Mouse (Mus musculus) stomach, embryonic 16.5 days (tissue): Measurements from ENCODE around the gene Mbnl2. TPM values are rescaled to one million over a fixed set of nuclear protein-coding genes. Genes with fewer than 3 reads are reported as not detected.

Experiments used
- ATAC-seq: fragments of 200-750 bp; cut with Nextera tagmentation; 2 replicates; pipeline ENCODE4 v1.8.0; 2017; ENCODE audit warnings: moderate number of reproducible peaks, moderate TSS enrichment; ENCODE audit not compliant: insufficient read depth, low FRiP score
- H3K27ac ChIP-seq: fragments of 300-500 bp; sonication (generic); 2 replicates; pipeline ENCODE4 v1.5.1; 2014; ENCODE audit warnings: low read length
- H3K27me3 ChIP-seq: fragments of 300-500 bp; sonication (generic); 2 replicates; pipeline ENCODE4 v1.6.1; 2014; ENCODE audit warnings: low read length, control low read depth, mixed read lengths; ENCODE audit not compliant: control insufficient read depth, insufficient read depth
- H3K36me3 ChIP-seq: fragments of 300-500 bp; sonication (generic); 2 replicates; pipeline ENCODE4 v1.6.1; 2014; ENCODE audit warnings: low read length; ENCODE audit not compliant: control insufficient read depth, insufficient read depth
- H3K4me1 ChIP-seq: fragments of 300-500 bp; sonication (generic); 2 replicates; pipeline ENCODE4 v1.6.1; 2014; ENCODE audit warnings: low read length, control low read depth, mixed read lengths; ENCODE audit not compliant: control insufficient read depth, insufficient read depth
- H3K4me2 ChIP-seq: fragments of 300-500 bp; sonication (generic); 2 replicates; pipeline ENCODE4 v1.6.1; 2014; ENCODE audit warnings: low read depth, low read length, mixed read lengths
- H3K4me3 ChIP-seq: fragments of 300-500 bp; sonication (generic); replicated peaks from 2 replicates; pipeline ENCODE4 v1.5.1; 2014; ENCODE audit warnings: mild to moderate bottlenecking, low read length
- H3K9ac ChIP-seq: fragments of 300-500 bp; sonication (generic); 2 replicates; pipeline ENCODE4 v1.6.1; 2014; ENCODE audit warnings: low read length
- H3K9me3 ChIP-seq: fragments of 300-500 bp; sonication (generic); replicated peaks from 2 replicates; pipeline ENCODE4 v1.6.1; 2016; ENCODE audit warnings: low read length, control low read depth; ENCODE audit not compliant: control insufficient read depth
- WGBS: fragments of 180-500 bp; shearing (Covaris S2); extraction: QIAGEN DNeasy Blood & Tissue Kit; methylation state at CpG from one replicate; pipeline ENCODE4 v1.1.7; 2014; 5-methylcytosine and 5-hydroxymethylcytosine counted together
- polyA plus RNA-seq: library from polyadenylated mRNA; unstranded; fragments of >200 nt; fragmentation: Nextera tagmentation; extraction: Ambion mirVana; gene quantifications from 2 replicates; pipeline ENCODE4 v1.2.1, GENCODE M21; 2015

Mbnl2 gene
- polyA plus RNA-seq, 1 experiment from 2014 or later: 131 TPM

DNA sequence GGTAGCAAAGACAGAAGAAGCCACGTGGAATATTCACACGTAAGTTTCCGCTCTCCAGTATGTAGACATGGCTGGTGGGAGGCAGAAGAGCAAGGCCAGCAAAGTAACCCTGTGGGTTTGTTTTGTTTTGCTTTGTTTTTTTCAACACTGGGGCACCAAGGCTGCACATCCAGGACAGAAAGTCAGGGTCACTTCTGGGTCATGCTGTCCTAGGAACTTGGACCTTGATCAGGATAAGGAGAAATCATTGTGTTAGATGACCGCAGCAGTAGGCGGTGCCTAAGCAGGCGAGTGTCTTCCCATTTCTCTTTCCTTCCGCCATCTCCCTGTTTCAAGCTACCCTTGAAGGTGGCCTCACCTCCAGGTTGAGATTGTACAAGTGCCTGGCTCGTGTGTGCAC is 91.5 kb downstream of the Mbnl2 start:
- no peaks in the 10 kb centered on the region for H3K27me3 ChIP-seq

DNA sequence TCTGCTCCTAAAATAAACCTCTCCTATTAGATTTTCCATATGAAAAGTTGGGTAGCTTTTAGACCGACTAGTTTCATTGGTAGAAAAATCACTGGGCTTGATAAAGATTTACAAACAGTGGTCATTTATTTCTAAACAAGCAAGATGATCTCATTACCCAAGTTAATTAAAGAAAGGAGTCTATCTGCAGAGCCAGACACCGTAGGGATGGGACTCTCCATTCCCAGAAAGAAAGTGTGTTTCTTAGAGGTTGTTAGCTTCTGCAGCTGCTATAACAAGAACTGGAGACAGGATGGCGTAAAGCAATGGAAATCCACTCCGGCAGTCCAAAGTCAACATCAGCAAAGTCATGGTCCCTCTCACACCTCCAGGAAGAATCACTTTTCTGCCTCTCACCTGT is 92.1 kb downstream of the Mbnl2 start:
- no peak overlapping the region for H3K9ac ChIP-seq
- no peaks in the 10 kb centered on the region for H3K9me3 ChIP-seq
- no peak overlapping the region for H3K4me3 ChIP-seq
- WGBS: 89% methylated on average over 4 of the region's 4 CpGs
- no peaks in the 10 kb centered on the region for H3K27me3 ChIP-seq
- peaks cover 4% of the 10 kb centered on the region; the same call in 1 of the 2 replicates for H3K36me3 ChIP-seq
- no peak overlapping the region for H3K27ac ChIP-seq
- H3K4me1 ChIP-seq: peaks cover 27% of the 10 kb centered on the region
- no peak for ATAC-seq
- no peak overlapping the region for H3K4me2 ChIP-seq

More for the DNA sequence above, 91.5 kb downstream of the Mbnl2 start:
- Histone ChIP-seq H3K9ac (no peak overlapping the region), H3K9me3 (no peaks in the 10 kb centered on the region), H3K36me3 (peaks cover 4% of the 10 kb centered on the region; the same call in 1 of the 2 replicates), H3K4me3 (no peak overlapping the region), H3K4me1 (peaks cover 29% of the 10 kb centered on the region), H3K4me2 (no peak overlapping the region), H3K27ac (no peak overlapping the region)
- ATAC-seq: no peak
- WGBS: 89% methylated on average over 8 of the region's 8 CpGs

DNA sequence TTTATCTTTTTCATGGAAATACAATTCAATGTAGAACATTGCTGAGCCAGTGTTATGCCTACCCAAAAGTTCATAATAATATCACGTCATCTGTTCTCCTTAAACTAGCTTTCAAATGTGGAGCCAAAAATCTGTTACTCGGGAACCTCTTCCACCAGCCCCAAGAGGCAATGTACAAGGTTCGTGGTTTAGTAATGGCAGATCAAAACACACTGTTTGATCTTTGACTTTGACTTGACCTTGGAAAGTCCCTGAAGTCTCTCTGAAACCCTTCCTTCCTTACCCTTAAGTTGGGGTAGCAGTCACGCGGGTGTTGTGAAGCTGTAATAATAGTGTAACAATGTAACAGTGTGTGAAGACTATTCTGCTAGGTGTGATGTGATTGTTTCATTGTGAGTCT is 93.0 kb downstream of the Mbnl2 start:
- Histone ChIP-seq H3K4me2 (no peak overlapping the region), H3K27ac (no peak overlapping the region), H3K36me3 (peaks cover 4% of the 10 kb centered on the region; the same call in 1 of the 2 replicates), H3K4me1 (peaks cover 30% of the 10 kb centered on the region), H3K9ac (no peak overlapping the region), H3K27me3 (no peaks in the 10 kb centered on the region), H3K9me3 (no peaks in the 10 kb centered on the region), H3K4me3 (no peak overlapping the region)
- 72% methylated on average over 5 of the region's 5 CpGs for WGBS
- no peak for ATAC-seq

DNA sequence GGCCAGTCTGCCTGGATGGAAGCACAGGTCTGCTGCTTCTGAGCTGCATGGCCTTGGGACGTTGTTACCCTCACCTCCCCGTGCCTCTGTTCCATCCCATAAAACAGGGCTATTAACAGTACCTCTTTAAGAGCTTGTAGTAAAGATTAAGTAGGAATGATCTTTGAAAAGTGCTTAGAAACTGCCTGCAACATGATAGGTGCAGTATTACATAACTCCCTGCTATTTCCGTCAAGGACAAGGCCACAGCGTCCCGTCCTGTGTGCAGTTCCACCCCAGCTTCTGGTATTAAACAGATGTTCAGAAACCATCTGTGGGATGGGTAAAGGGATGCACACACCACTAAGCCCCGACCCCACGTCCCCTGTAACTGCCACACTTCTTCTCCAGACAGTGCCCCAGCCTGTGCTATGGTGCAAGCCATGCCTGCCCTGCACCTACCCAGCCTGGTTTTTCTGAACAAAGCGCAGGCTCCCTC is 93.5 kb downstream of the Mbnl2 start:
- 49% methylated on average over 8 of the region's 8 CpGs for WGBS
- H3K27ac ChIP-seq: no peak overlapping the region
- peaks cover 4% of the 10 kb centered on the region; the same call in 1 of the 2 replicates for H3K36me3 ChIP-seq
- ATAC-seq: no peak
- no peaks in the 10 kb centered on the region for H3K27me3 ChIP-seq
- no peak overlapping the region for H3K4me2 ChIP-seq
- no peak overlapping the region for H3K4me3 ChIP-seq
- no peak overlapping the region for H3K9ac ChIP-seq
- H3K4me1 ChIP-seq: peaks cover 32% of the 10 kb centered on the region
- H3K9me3 ChIP-seq: no peaks in the 10 kb centered on the region

DNA sequence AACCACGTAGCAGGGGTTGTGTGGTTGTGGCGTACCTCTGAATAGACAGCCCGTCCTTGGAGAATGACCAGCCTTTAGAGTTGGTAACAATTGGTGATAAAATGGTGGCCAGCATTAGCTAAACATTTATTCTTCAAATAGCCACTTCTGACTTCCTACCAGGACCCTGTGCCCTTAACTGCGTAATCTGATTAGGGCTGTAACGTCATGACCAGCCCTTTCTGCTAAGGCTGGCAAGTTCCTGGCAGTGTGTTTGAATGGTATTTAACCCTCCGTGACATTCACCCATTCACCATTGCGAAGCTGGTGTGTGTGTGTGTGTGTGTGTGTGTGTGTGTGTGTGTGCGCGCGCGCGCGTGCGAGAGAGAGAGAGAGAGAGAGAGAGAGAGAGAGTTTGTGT is 94.6 kb downstream of the Mbnl2 start:
- ATAC-seq: no peak
- Histone ChIP-seq H3K4me2 (no peak overlapping the region), H3K4me1 (peaks cover 32% of the 10 kb centered on the region), H3K27ac (no peak overlapping the region), H3K9me3 (no peaks in the 10 kb centered on the region), H3K36me3 (peaks cover 4% of the 10 kb centered on the region; the same call in 1 of the 2 replicates), H3K27me3 (no peaks in the 10 kb centered on the region), H3K4me3 (no peak overlapping the region), H3K9ac (no peak overlapping the region)
- WGBS: 80% methylated on average over 12 of the region's 14 CpGs

DNA sequence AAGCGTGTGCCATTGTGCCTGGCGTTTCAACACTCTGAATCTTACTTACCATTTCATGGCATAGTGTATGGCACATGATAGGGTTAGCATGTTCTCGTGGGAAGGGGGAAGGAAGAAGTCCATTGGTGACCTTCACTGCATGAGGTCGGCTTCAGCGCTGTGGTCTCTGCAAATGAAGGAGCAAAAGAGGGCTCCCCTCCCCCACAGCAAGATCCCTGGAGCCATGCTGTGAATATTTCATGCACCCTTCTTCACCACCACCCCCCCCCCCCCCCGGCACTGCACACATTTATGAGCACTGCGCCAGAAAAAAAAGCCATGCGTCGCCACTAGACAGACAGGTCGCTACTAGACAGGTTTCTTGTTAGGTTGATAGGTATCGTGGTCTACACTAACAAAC is 95.2 kb downstream of the Mbnl2 start:
- Histone ChIP-seq H3K4me3 (no peak overlapping the region), H3K9me3 (no peaks in the 10 kb centered on the region), H3K4me2 (no peak overlapping the region), H3K4me1 (peaks cover 32% of the 10 kb centered on the region), H3K9ac (no peak overlapping the region), H3K27ac (no peak overlapping the region), H3K36me3 (peaks cover 4% of the 10 kb centered on the region; the same call in 1 of the 2 replicates), H3K27me3 (no peaks in the 10 kb centered on the region)
- WGBS: 81% methylated on average over 11 of the region's 11 CpGs
- no peak for ATAC-seq

DNA sequence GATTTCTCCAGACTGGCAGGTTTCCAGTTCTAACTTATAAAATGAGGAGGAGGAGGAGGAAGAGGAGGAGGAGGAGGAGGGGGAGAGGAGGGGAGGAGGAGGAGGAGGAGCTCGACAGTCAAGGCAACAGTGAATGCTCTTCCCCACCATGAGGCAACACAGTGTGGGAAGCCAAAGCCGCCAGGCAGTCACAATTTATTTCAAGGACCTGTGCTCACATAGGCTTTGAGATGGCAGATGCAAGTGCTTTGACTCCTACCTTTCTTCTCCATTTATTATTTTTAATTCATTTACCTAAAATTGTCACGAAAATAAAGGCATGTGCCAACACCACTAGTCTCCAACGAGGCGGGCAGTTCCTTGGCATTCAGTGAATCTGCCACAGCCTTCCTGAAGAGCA is 95.7 kb downstream of the Mbnl2 start:
- 80% methylated on average over 5 of the region's 5 CpGs for WGBS
- Histone ChIP-seq H3K9me3 (no peaks in the 10 kb centered on the region), H3K27ac (no peak overlapping the region), H3K4me1 (peaks cover 32% of the 10 kb centered on the region), H3K4me2 (no peak overlapping the region), H3K4me3 (no peak overlapping the region), H3K9ac (no peak overlapping the region), H3K36me3 (peaks cover 4% of the 10 kb centered on the region; the same call in 1 of the 2 replicates), H3K27me3 (no peaks in the 10 kb centered on the region)
- ATAC-seq: no peak

DNA sequence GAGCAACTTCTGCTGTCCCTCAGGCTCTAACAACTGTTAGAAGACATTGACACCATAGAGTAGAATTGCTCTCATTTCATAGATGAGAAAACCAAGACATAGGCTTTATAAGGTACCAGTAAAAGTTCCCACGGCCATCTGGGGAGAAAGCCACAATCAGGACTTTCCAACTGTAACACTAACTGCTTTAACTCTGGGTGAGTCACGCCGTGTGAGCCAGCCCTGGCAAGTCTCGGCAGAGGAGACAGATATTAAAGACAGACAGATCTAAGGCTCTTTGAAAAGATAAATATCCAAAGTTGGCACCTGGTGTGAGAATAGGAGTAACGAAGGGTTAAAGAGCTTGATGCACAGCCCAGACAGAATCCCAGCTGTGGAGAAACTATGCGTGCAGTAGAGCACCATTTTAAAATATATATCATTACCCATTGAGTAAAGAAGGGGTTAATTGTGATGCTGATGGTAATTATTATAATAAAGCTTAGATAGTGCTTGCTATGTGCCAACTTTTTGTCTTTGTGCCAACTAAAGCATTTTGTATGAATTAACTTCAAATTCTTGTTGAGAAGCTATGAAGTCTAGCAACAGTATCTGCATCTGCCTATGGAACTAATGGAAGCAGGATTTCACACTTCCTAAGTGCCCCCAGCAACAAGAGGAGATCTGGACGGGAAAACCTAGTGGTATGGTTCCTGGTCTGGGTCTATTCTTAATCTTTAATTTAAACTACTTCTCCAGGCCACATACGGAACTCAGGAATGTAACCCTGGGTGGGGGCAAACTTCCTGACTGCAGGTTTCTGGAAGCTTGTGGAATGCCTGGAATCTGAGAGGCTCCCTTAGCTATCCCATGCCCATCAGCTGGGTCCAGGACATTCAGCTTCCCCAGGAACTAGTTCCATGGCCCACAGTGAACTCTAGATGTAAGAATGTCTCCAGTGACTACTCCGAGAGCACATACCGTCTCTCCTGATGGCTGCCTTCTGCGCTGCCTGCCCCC is 97.9 kb downstream of the Mbnl2 start:
- Histone ChIP-seq H3K4me1 (peaks cover 34% of the 10 kb centered on the region), H3K4me2 (no peak overlapping the region), H3K9me3 (no peaks in the 10 kb centered on the region), H3K27ac (peak overlapping the region; percentile 26; the same call in 1 of the 2 replicates), H3K9ac (no peak overlapping the region), H3K4me3 (no peak overlapping the region), H3K36me3 (no peaks in the 10 kb centered on the region), H3K27me3 (no peaks in the 10 kb centered on the region)
- ATAC-seq: no peak
- WGBS: 54% methylated on average over 11 of the region's 11 CpGs

DNA sequence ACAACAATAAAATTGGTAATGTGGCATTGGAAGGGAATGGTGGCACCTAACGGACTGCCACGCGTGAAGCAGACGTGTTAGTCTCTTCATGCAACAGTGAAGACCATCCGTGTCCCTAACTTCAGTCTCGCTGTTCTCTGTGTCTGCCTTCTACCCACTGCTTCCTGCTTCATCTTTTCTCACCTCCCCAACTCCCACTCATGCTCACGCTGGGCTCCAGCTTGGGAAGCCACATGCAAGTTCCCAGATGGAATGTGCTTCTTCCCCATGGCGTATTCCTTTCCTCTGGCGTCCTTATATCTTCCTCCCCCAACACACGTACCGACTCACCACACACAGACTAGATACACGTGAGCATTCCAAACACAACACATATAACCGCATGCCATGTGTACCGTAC is 99.3 kb downstream of the Mbnl2 start:
- no peak for ATAC-seq
- Histone ChIP-seq H3K9ac (no peak overlapping the region), H3K27ac (no peak overlapping the region), H3K27me3 (no peaks in the 10 kb centered on the region), H3K4me2 (no peak overlapping the region), H3K36me3 (no peaks in the 10 kb centered on the region), H3K9me3 (no peaks in the 10 kb centered on the region), H3K4me1 (peaks cover 42% of the 10 kb centered on the region), H3K4me3 (no peak overlapping the region)
- 90% methylated on average over 14 of the region's 14 CpGs for WGBS
